Mouse (Mus musculus): ENCODE data around the gene Gm20532. TPM values are rescaled to one million over a fixed set of nuclear protein-coding genes. Genes with fewer than 3 reads are reported as not detected.

Gene Gm20532
- polyA plus RNA-seq, 2 experiments, result not detected

DNA sequence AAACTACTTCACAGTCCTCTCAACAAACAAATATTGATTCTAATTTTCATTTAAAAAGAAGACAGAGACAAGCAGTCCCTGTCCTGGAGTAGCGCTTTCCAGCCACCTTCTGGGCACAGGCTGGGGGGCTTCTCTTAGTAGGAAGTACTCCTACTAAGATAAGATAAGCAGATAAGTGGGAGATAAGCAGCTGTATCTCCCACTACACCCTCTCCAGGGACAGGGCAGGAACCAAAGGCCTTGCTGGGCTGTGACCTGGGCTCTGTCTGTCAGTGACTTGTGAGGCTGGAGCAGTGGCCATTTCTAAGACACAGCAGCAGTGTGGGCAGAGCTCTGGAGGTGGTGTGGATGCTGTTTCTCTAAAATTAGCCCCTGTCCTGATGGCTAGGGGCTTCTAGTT is 11.1 kb upstream of the Gm20532 start:
- no peak for DNase-seq (ENCODE audit: low read depth in 3 of 3, low spot score in 3 of 3)
- Histone ChIP-seq H3K4me3 (ENCODE audit: insufficient read depth in 1 of 2, low read depth in 2 of 2, low read length in 2 of 2) (peak overlapping the region in 1 of 2 experiments; percentile 11; a peak in 2 of 4 replicates), H3K36me3 (replicated peaks; ENCODE audit: control insufficient read depth, insufficient read depth, low read depth) (no peaks in the 10 kb centered on the region), H3K27me3 (ENCODE audit: control insufficient read depth, insufficient read depth, low read length) (no peaks in the 10 kb centered on the region), H3K9ac (replicated peaks) (peak overlapping the region; percentile 5), H3K27ac (peak overlapping the region; percentile 12), H3K4me1 (replicated peaks; ENCODE audit: control insufficient read depth in 2 of 2, insufficient read depth in 2 of 2, low read length in 1 of 2) (peaks cover 16 to 72% of the 10 kb centered on the region in 2 experiments), H3K9me3 (ENCODE audit: control insufficient read depth, low read length) (no peaks in the 10 kb centered on the region), H3K4me2 (ENCODE audit: low read depth) (peak overlapping the region; percentile 60)
- peak; percentile 38; the same call in 1 of the 2 replicates for ATAC-seq (ENCODE audit: insufficient read depth)
- 32% methylated on average over 1 of the region's 1 CpGs for WGBS (ENCODE audit: insufficient replicate concordance)
- TF ChIP-seq EP300 (IDR thresholded peaks at IDR 0.05; ENCODE audit: low read depth) (no peak), CTCF (IDR thresholded peaks at IDR 0.05; ENCODE audit: low read depth) (no peak)

GRCm38 (mm10) chr2:26575865-26576264 is 10.6 kb upstream of the Gm20532 start:
- peak overlapping the region; percentile 5 for H3K9ac ChIP-seq (replicated peaks)
- no peak for DNase-seq (ENCODE audit: low read depth in 3 of 3, low spot score in 3 of 3)

DNA sequence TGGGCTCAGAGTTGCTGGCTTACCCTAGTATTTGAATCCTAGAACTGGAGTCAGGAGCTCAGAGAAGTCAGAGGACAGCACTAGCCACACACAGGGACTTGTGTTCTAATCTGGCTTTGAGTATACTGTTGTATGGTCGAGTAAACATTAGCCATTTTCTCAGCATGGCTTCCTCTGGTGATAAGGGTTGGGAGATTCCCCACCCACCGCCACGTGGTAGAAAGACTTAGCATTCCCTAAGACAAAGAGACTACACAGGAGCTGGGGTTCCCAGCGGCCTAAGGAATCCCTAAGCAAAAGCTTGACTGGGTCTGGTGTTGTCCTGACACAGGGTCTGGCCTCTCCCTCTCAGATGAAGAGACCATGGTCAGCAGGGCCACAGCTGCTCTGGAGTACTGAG is 10.0 kb upstream of the Gm20532 start:
- no peak; the same call in 1 of the 2 replicates for ATAC-seq (ENCODE audit: insufficient read depth)
- Histone ChIP-seq H3K4me1 (replicated peaks; ENCODE audit: control insufficient read depth in 2 of 2, insufficient read depth in 2 of 2, low read length in 1 of 2) (peaks cover 16 to 63% of the 10 kb centered on the region in 2 experiments), H3K27me3 (ENCODE audit: control insufficient read depth, insufficient read depth, low read length) (no peaks in the 10 kb centered on the region), H3K4me2 (ENCODE audit: low read depth) (peak overlapping the region; percentile 60), H3K27ac (peak overlapping the region; percentile 34; the same call in 1 of the 2 replicates), H3K36me3 (replicated peaks; ENCODE audit: control insufficient read depth, insufficient read depth, low read depth) (no peaks in the 10 kb centered on the region), H3K4me3 (ENCODE audit: insufficient read depth in 1 of 2, low read depth in 2 of 2, low read length in 2 of 2) (peak overlapping the region; percentile 18 to 26), H3K9me3 (ENCODE audit: control insufficient read depth, low read length) (no peaks in the 10 kb centered on the region), H3K9ac (replicated peaks) (peak overlapping the region; percentile 5)
- 18% methylated on average over 4 of the region's 4 CpGs for WGBS (ENCODE audit: insufficient replicate concordance)
- no peak for DNase-seq (ENCODE audit: low read depth in 3 of 3, low spot score in 3 of 3)
- TF ChIP-seq EP300 (IDR thresholded peaks at IDR 0.05; ENCODE audit: low read depth) (no peak), CTCF (IDR thresholded peaks at IDR 0.05; ENCODE audit: low read depth) (no peak)

More at GRCm38 (mm10) chr2:26575865-26576264, 10.6 kb upstream of the Gm20532 start:
- no peaks in the 10 kb centered on the region for H3K36me3 ChIP-seq (replicated peaks; ENCODE audit: control insufficient read depth, insufficient read depth, low read depth)
- TF ChIP-seq EP300 (IDR thresholded peaks at IDR 0.05; ENCODE audit: low read depth) (peak; percentile 32), CTCF (IDR thresholded peaks at IDR 0.05; ENCODE audit: low read depth) (no peak)
- peak; percentile 78 for ATAC-seq (ENCODE audit: insufficient read depth)
- H3K4me1 ChIP-seq (replicated peaks; ENCODE audit: control insufficient read depth in 2 of 2, insufficient read depth in 2 of 2, low read length in 1 of 2), result peaks cover 16 to 69% of the 10 kb centered on the region in 2 experiments
- whole genome bisulfite sequencing (ENCODE audit: insufficient replicate concordance), result 17% methylated on average over 4 of the region's 4 CpGs
- H3K9me3 ChIP-seq (ENCODE audit: control insufficient read depth, low read length), result no peaks in the 10 kb centered on the region
- H3K4me3 ChIP-seq (ENCODE audit: insufficient read depth in 1 of 2, low read depth in 2 of 2, low read length in 2 of 2), result peak overlapping the region; percentile 18 to 26
- peak overlapping the region; percentile 60 for H3K4me2 ChIP-seq (ENCODE audit: low read depth)
- H3K27ac ChIP-seq, result peak overlapping the region; percentile 34
- no peaks in the 10 kb centered on the region for H3K27me3 ChIP-seq (ENCODE audit: control insufficient read depth, insufficient read depth, low read length)

GRCm38 (mm10) chr2:26578369-26578768 is 8.1 kb upstream of the Gm20532 start:
- 14% methylated on average over 6 of the region's 6 CpGs for WGBS (ENCODE audit: insufficient replicate concordance)
- no peak overlapping the region for H3K4me2 ChIP-seq (ENCODE audit: low read depth)
- DNase-seq (ENCODE audit: low read depth in 3 of 3, low spot score in 3 of 3) (no peak), ATAC-seq (ENCODE audit: insufficient read depth) (no peak)
- no peak overlapping the region for H3K9ac ChIP-seq (replicated peaks)
- no peaks in the 10 kb centered on the region for H3K36me3 ChIP-seq (replicated peaks; ENCODE audit: control insufficient read depth, insufficient read depth, low read depth)
- no peak overlapping the region for H3K27ac ChIP-seq
- H3K4me3 ChIP-seq (ENCODE audit: insufficient read depth in 1 of 2, low read depth in 2 of 2, low read length in 2 of 2), result no peak overlapping the region
- peaks cover 14 to 44% of the 10 kb centered on the region in 2 experiments for H3K4me1 ChIP-seq (replicated peaks; ENCODE audit: control insufficient read depth in 2 of 2, insufficient read depth in 2 of 2, low read length in 1 of 2)
- no peaks in the 10 kb centered on the region for H3K9me3 ChIP-seq (ENCODE audit: control insufficient read depth, low read length)
- TF ChIP-seq EP300 (IDR thresholded peaks at IDR 0.05; ENCODE audit: low read depth) (peak; percentile 35; the same call in 1 of the 2 replicates), CTCF (IDR thresholded peaks at IDR 0.05; ENCODE audit: low read depth) (no peak)
- H3K27me3 ChIP-seq (ENCODE audit: control insufficient read depth, insufficient read depth, low read length), result no peaks in the 10 kb centered on the region

GRCm38 (mm10) chr2:26579714-26580113 is 6.7 kb upstream of the Gm20532 start, which contains the start of gene Egfl7:
Egfl7 (plus strand) TSS chr2:26580014.
- ATAC-seq (ENCODE audit: insufficient read depth), result no peak
- peaks cover 11 to 37% of the 10 kb centered on the region in 2 experiments for H3K4me1 ChIP-seq (replicated peaks; ENCODE audit: control insufficient read depth in 2 of 2, insufficient read depth in 2 of 2, low read length in 1 of 2)
- no peak within 1 kb of the TSS for H3K9ac ChIP-seq (replicated peaks)

More at GRCm38 (mm10) chr2:26579714-26580113, 6.7 kb upstream of the Gm20532 start, which contains the start of gene Egfl7:
- Histone ChIP-seq H3K27me3 (ENCODE audit: control insufficient read depth, insufficient read depth, low read length) (no peaks in the 10 kb centered on the region), H3K9me3 (ENCODE audit: control insufficient read depth, low read length) (no peaks in the 10 kb centered on the region), H3K36me3 (replicated peaks; ENCODE audit: control insufficient read depth, insufficient read depth, low read depth) (no peaks in the 10 kb centered on the region), H3K4me2 (ENCODE audit: low read depth) (no peak within 1 kb of the TSS), H3K27ac (no peak within 1 kb of the TSS), H3K4me3 (ENCODE audit: insufficient read depth in 1 of 2, low read depth in 2 of 2, low read length in 2 of 2) (no peak within 1 kb of the TSS)
- TF ChIP-seq EP300 (IDR thresholded peaks at IDR 0.05; ENCODE audit: low read depth), result no peak
- no peak for TF ChIP-seq CTCF (IDR thresholded peaks at IDR 0.05; ENCODE audit: low read depth)
- 55% methylated on average over 1 of the region's 1 CpGs for WGBS (ENCODE audit: insufficient replicate concordance)
- no peak for DNase-seq (ENCODE audit: low read depth in 3 of 3, low spot score in 3 of 3)
